15 mouse cellular contexts compared by ENCODE assay signal in the genomic region with DNA sequence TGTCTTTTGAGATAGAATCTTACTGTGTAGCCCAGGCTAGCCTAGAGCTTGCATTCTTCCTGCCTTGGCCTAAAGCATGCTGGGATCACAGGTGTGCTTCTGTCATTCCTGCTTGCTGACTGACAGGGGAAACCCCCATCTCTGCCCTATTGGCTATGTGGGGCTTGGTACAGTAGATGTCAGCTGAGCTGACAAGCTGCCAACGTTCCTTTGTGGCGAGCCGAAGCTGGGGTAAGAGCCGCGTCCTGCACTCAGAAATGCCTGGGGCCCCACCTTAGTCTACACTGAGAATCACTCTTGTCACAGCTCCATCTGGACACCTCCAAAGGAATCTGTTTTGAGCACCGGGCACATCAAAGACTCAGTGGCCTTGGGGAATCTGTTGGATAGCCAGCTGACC.
"Had no signal": no experiment of that assay in that cellular context is flagged by ENCODE, and none has a peak within 500 bp of the region (broad histone marks: within the 10 kb centered on the region; RNA-seq: fewer than 3 reads in every experiment).

No protein-coding gene starts in this region.

- H3K27me3 ChIP-seq: limb, embryonic 12.5 days; liver, embryonic 13.5 days; lung, embryonic 15.5 days; midbrain, embryonic 13.5 days; neural tube, embryonic 15.5 days had no signal

- H3K36me3 ChIP-seq: limb, embryonic 12.5 days; liver, embryonic 13.5 days; lung, embryonic 15.5 days; midbrain, embryonic 13.5 days; neural tube, embryonic 15.5 days had no signal

- H3K27ac ChIP-seq: left cerebral cortex, adult 2 months; limb, embryonic 12.5 days; liver, embryonic 13.5 days; lung, embryonic 15.5 days; neural tube, embryonic 15.5 days had no signal

- ATAC-seq: intestine, postnatal 0 days; liver, postnatal 0 days; midbrain, embryonic 13.5 days had no signal

- H3K4me3 ChIP-seq: left cerebral cortex, adult 2 months; limb, embryonic 12.5 days; liver, embryonic 13.5 days; lung, embryonic 15.5 days; midbrain, embryonic 13.5 days; myocyte; neural tube, embryonic 15.5 days had no signal

- H3K9me3 ChIP-seq: limb, embryonic 12.5 days; liver, embryonic 13.5 days; lung, embryonic 15.5 days; midbrain, embryonic 13.5 days; neural tube, embryonic 15.5 days had no signal

- DNase-seq: kidney, adult 8-10 months; kidney, postnatal 25 days; liver; liver, embryonic 13.5 days; liver, postnatal 0 days; lung, postnatal 14 days; right cerebral cortex, postnatal 4 days; spleen, adult 18-20 months had no signal

- H3K9ac ChIP-seq: limb, embryonic 12.5 days; liver, embryonic 13.5 days; liver, postnatal 0 days; lung, embryonic 15.5 days; midbrain, embryonic 13.5 days; neural tube, embryonic 15.5 days had no signal

- H3K4me2 ChIP-seq: limb, embryonic 12.5 days; liver, embryonic 13.5 days; lung, embryonic 15.5 days; midbrain, embryonic 13.5 days; neural tube, embryonic 15.5 days had no signal

- H3K4me1 ChIP-seq: limb, embryonic 12.5 days; liver, embryonic 13.5 days; lung, embryonic 15.5 days had no signal
